Mouse (Mus musculus) erythroblast, embryonic 14.5 days (primary cell): ENCODE data around the gene Vash1.

Experiments
- GATA1 ChIP-seq: IDR thresholded peaks from 2 replicates; pipeline ENCODE4 v1.6.1; 2012; ENCODE audit warnings: low read length, inconsistent platforms, mixed read lengths
- TAL1 ChIP-seq: IDR thresholded peaks from 3 replicates; pipeline ENCODE4 v1.6.1; 2012; ENCODE audit warnings: low read length, inconsistent platforms, mixed read lengths

- TF ChIP-seq GATA1 (no peak), TAL1 (no peak)
Measured at GRCm38 (mm10) chr12:86714026-86714425, 35.5 kb downstream of the Vash1 start.
